In the genomic region with DNA sequence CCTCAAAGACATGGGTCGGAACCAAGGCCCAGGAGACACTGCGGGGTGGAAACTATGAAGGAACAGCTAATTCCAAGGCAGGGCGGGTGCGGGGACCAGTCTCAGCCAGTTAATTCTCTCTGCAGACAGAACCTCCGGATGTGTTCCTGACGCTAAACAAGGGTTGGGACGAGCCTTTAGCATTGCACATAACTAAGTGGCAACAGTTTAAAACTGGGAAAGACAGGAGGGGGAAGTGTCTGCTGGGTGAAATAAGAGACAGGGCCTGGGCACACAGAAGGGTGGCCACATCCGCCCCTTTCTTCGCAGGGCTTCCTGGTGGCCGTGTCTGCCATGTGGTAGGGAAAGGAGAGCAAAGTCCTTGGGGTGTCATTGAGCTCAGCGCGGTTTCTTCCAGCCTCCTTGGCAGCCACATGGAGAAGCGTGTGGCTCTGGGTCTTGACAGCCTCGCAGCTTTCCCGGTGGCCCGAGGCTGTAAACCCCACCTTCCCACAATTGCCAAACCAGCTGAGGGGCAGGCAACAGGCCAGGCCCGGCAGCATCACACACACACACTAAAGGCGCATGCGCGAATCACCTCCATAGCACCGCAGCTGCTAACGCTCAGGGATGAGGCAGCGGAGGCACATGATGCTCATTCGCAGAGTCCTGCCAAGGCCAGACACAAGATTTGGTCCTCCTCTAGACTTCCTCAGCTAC, we compare ENCODE assay signal across 8 mouse cellular contexts.
A peak's percentile ranks its signal among the peaks of the same experiment; 100 is the strongest.
DNase-seq lines count a peak whose midpoint lies in the region; ATAC-seq lines count a peak whose summit lies in the region.

No protein-coding gene starts in this region.

- no peaks in the 10 kb centered on the region for H3K27me3 ChIP-seq in forebrain, embryonic 14.5 days (replicated peaks; ENCODE audit: control insufficient read depth, insufficient read depth, low read length)
- H3K27me3 ChIP-seq in forebrain, embryonic 10.5 days (ENCODE audit: poor library complexity, severe bottlenecking): peaks cover 63% of the 10 kb centered on the region
- H3K27me3 ChIP-seq in kidney, embryonic 16.5 days (ENCODE audit: insufficient read depth, low read length): no peaks in the 10 kb centered on the region

- H3K4me1 ChIP-seq in forebrain, embryonic 14.5 days (ENCODE audit: control insufficient read depth, insufficient read depth, low read length): peaks cover 11% of the 10 kb centered on the region; the same call in 1 of the 2 replicates
- H3K4me1 ChIP-seq in forebrain, embryonic 10.5 days: peaks cover 39% of the 10 kb centered on the region
- peaks cover 40% of the 10 kb centered on the region for H3K4me1 ChIP-seq in kidney, embryonic 16.5 days (ENCODE audit: insufficient read depth, low read length)

- H3K36me3 ChIP-seq in forebrain, embryonic 14.5 days (ENCODE audit: control insufficient read depth, insufficient read depth, low read length): no peaks in the 10 kb centered on the region
- H3K36me3 ChIP-seq in forebrain, embryonic 10.5 days (replicated peaks): no peaks in the 10 kb centered on the region
- no peaks in the 10 kb centered on the region for H3K36me3 ChIP-seq in kidney, embryonic 16.5 days (ENCODE audit: insufficient read depth, low read length)

- no peak overlapping the region for H3K4me2 ChIP-seq in forebrain, embryonic 14.5 days (ENCODE audit: low read length)
- H3K4me2 ChIP-seq in kidney, embryonic 16.5 days (replicated peaks; ENCODE audit: low read depth, low read length): 0 out of 2 replicates have a peak overlapping the region, but pooled peaks have one; percentile 14

- peak; percentile 65 for ATAC-seq in forebrain, embryonic 14.5 days
- peak; percentile 33; the same call in 1 of the 2 replicates for ATAC-seq in kidney, embryonic 16.5 days (ENCODE audit: low FRiP score, low TSS enrichment)

- H3K27ac ChIP-seq in forebrain, embryonic 14.5 days (ENCODE audit: low read depth, low read length): no peak overlapping the region
- no peak overlapping the region for H3K27ac ChIP-seq in forebrain, embryonic 10.5 days
- peak overlapping the region; percentile 76 for H3K27ac ChIP-seq in kidney, embryonic 16.5 days (ENCODE audit: low read length)

- H3K9ac ChIP-seq in forebrain, embryonic 14.5 days (ENCODE audit: low read length): no peak overlapping the region
- no peak overlapping the region; the same call in 1 of the 2 replicates for H3K9ac ChIP-seq in kidney, embryonic 16.5 days (replicated peaks; ENCODE audit: low read length)

- H3K4me3 ChIP-seq in forebrain, embryonic 14.5 days (ENCODE audit: low read depth, low read length): no peak overlapping the region
- H3K4me3 ChIP-seq in forebrain, embryonic 10.5 days: no peak overlapping the region
- no peak overlapping the region for H3K4me3 ChIP-seq in kidney, embryonic 16.5 days (ENCODE audit: low read length)

- no peaks in the 10 kb centered on the region for H3K9me3 ChIP-seq in forebrain, embryonic 14.5 days (replicated peaks; ENCODE audit: control insufficient read depth, low read length)
- no peaks in the 10 kb centered on the region for H3K9me3 ChIP-seq in forebrain, embryonic 10.5 days
- no peaks in the 10 kb centered on the region for H3K9me3 ChIP-seq in kidney, embryonic 16.5 days (ENCODE audit: low read length)

- DNase-seq in forebrain, embryonic 14.5 days (ENCODE audit: low spot score): peak; percentile 77
- DNase-seq in forebrain, embryonic 10.5 days (ENCODE audit: extremely low spot score, low spot score): no peak
- DNase-seq in right cerebral cortex, adult 18-20 months: peak; percentile 49
- no peak for DNase-seq in right cerebral cortex, postnatal 25 days
- DNase-seq in gastrocnemius, adult 18-20 months (ENCODE audit: low spot score): peak; percentile 82
- peak; percentile 57 for DNase-seq in naive thymus-derived CD4-positive, alpha-beta T cell, adult 2 months (ENCODE audit: low read depth)
- no peak for DNase-seq in adrenal gland, adult 2 months

- WGBS in forebrain, embryonic 14.5 days: 66% methylated on average over 24 of the region's 24 CpGs
- WGBS in forebrain, embryonic 10.5 days: 81% methylated on average over 24 of the region's 24 CpGs
- 43% methylated on average over 24 of the region's 24 CpGs for WGBS in kidney, embryonic 16.5 days

Comparison
In these comparisons a context has a peak if more than half of its experiments do, and no peak if none do; other contexts are left out.
1. DNase-seq: peak in forebrain, embryonic 14.5 days (single experiment), right cerebral cortex, adult 18-20 months (single experiment), gastrocnemius, adult 18-20 months (single experiment) and naive thymus-derived CD4-positive, alpha-beta T cell, adult 2 months (single experiment); none in forebrain, embryonic 10.5 days (single experiment), right cerebral cortex, postnatal 25 days (single experiment) and adrenal gland, adult 2 months (single experiment).